Mouse (Mus musculus): ENCODE measurements at regions not wholly inside any gene's neighbourhood (a gene's known extent, or its start where the extent isn't known, plus 50 kb on each side); places are given as distances from the start of the nearest gene placed in this dataset.

DNA sequence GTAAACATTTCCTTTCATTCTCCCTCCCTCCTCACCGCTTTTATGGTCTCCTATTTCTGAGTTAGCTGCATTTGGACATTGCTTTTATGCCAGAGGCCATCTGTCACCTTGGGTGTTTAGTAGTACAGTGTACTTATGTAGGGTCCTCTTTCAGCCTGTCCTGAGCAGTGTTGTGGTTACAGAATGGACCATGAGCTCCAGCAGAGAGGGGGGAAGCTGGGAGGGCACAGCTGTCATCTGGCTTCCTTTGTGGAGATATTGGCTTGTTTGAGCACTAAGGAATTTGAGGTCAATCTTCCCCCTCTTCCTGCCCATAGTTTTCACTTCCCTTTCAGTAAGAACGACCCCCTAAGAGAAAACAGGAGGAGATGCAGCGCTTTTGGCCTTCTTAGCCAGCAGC is 530.5 kb upstream of the Cldn34c4 start:
- peak; percentile 86 for ATAC-seq (replicated peaks; ENCODE audit: poor library complexity, severe bottlenecking)
